In the genomic region with DNA sequence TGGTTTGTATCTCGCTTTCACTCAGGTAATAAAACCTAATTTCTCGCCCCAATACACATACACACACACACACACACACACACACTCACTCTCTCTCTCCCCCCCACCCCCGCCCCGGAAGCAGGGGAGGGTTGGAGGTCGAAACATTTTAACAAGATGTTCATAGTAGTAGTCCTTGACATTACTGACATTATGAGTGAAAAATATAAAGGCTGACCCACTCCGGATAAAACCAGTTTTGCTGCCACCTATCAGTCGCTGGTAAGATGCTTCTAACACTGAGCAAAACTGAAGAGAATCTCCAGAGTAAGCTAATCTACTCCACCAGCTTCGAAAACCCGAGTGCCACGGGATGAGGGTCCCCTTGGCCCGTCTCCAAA, we compare ENCODE assay signal across 8 mouse cellular contexts. TPM values are rescaled to one million over a fixed set of nuclear protein-coding genes. Genes with fewer than 3 reads are reported as not detected.
A peak's percentile ranks its signal among the peaks of the same experiment; 100 is the strongest.
DNase-seq lines count a peak whose midpoint lies in the region; ATAC-seq and TF ChIP-seq lines count a peak whose summit lies in the region.

No protein-coding gene starts in this region.

- H3K27ac ChIP-seq in limb, embryonic 11.5 days (replicated peaks; ENCODE audit: low read depth, low read length): peak overlapping the region; percentile 93
- H3K27ac ChIP-seq in small intestine, adult 2 months (ENCODE audit: insufficient read depth, low read depth, low read length): peak overlapping the region; percentile 94

- peak overlapping the region; percentile 81 for H3K4me3 ChIP-seq in limb, embryonic 11.5 days (ENCODE audit: low read depth, low read length)
- peak overlapping the region; percentile 74 for H3K4me3 ChIP-seq in small intestine, adult 2 months (ENCODE audit: low read depth, low read length)

- H3K9ac ChIP-seq in limb, embryonic 11.5 days (ENCODE audit: low read length): peak overlapping the region; percentile 80

- ATAC-seq in limb, embryonic 11.5 days (ENCODE audit: insufficient number of reproducible peaks, low FRiP score, low TSS enrichment, low read depth): no peak

- no peak for TF ChIP-seq POLR2A in small intestine, adult 2 months (IDR thresholded peaks at IDR 0.05; ENCODE audit: low read depth, low read length)

- TF ChIP-seq CTCF in small intestine, adult 2 months (IDR thresholded peaks at IDR 0.05; ENCODE audit: extremely low read depth, insufficient read length, insufficient replicate concordance, low read depth, low read length): no peak

- no peaks in the 10 kb centered on the region for H3K9me3 ChIP-seq in limb, embryonic 11.5 days (ENCODE audit: control insufficient read depth, low read length)

- WGBS in limb, embryonic 11.5 days: under 1% methylated on average over 11 of the region's 11 CpGs
- WGBS in small intestine, adult 2 months: 3% methylated on average over 11 of the region's 11 CpGs

- H3K36me3 ChIP-seq in limb, embryonic 11.5 days (ENCODE audit: control insufficient read depth, insufficient read depth, low read length): peaks cover 20% of the 10 kb centered on the region
- peaks cover 35% of the 10 kb centered on the region for H3K36me3 ChIP-seq in small intestine, adult 2 months (ENCODE audit: control insufficient read depth, insufficient read depth, low read length)

- H3K4me2 ChIP-seq in limb, embryonic 11.5 days (ENCODE audit: low read depth, severe bottlenecking): peak overlapping the region; percentile 79

- peak; percentile 22 to 30 for DNase-seq in adrenal gland, postnatal 36 days
- DNase-seq in adrenal gland, adult 2 months: no peak
- peak; percentile 13 for DNase-seq in retina, embryonic 14.5 days (ENCODE audit: low spot score)
- DNase-seq in retina, postnatal 1 day: no peak
- DNase-seq in limb, embryonic 11.5 days (ENCODE audit: low spot score): no peak
- DNase-seq in adrenal gland, postnatal 25 days: no peak
- no peak for DNase-seq in urinary bladder, adult 18-20 months (ENCODE audit: low spot score in 2 of 2)

- no peaks in the 10 kb centered on the region for H3K27me3 ChIP-seq in limb, embryonic 11.5 days (ENCODE audit: control insufficient read depth, insufficient read depth, low read length)
- H3K27me3 ChIP-seq in small intestine, adult 2 months (ENCODE audit: control insufficient read depth, insufficient read depth, low read length): no peaks in the 10 kb centered on the region

- H3K4me1 ChIP-seq in limb, embryonic 11.5 days (ENCODE audit: control insufficient read depth, insufficient read depth, low read length): peaks cover 9% of the 10 kb centered on the region; the same call in 1 of the 2 replicates
- peaks cover 8% of the 10 kb centered on the region for H3K4me1 ChIP-seq in small intestine, adult 2 months (ENCODE audit: control insufficient read depth, insufficient read depth, insufficient read length, low read length)

RNA-seq across cellular contexts. Expression of a gene that starts 0.8 kb away (rescaled TPM):
- total RNA-seq in adrenal gland, postnatal 36 days (2021): 10 to 100 TPM; 44.8 to 47.8 TPM
- 10 to 100 TPM; 29.4 to 37.7 TPM for total RNA-seq in adrenal gland, adult 2 months (2021)
- polyA plus RNA-seq in adrenal gland, adult 2 months (2012; rRNA removed): 17.8 and 25.0 TPM in 2 replicates
- polyA plus RNA-seq in limb, embryonic 11.5 days (2014; fragmentation: Nextera tagmentation; extraction: Ambion mirVana): 336 and 338 TPM in 2 replicates
- 16.7 and 25.4 TPM in 2 replicates for polyA plus RNA-seq in small intestine, adult 2 months (2012; rRNA removed)
- 48.6 and 54.7 TPM in 2 replicates for total RNA-seq in adrenal gland, postnatal 25 days (2021)

RNA-seq across cellular contexts. Expression of a gene that starts 6.4 kb away (rescaled TPM):
- 1 to 10 TPM; 7.6 to 8.4 TPM for total RNA-seq in adrenal gland, postnatal 36 days (2021)
- 1 to 10 TPM; 4.4 to 5.4 TPM for total RNA-seq in adrenal gland, adult 2 months (2021)
- 2.3 and 3.6 TPM in 2 replicates for polyA plus RNA-seq in adrenal gland, adult 2 months (2012; rRNA removed)
- polyA plus RNA-seq in limb, embryonic 11.5 days (2014; fragmentation: Nextera tagmentation; extraction: Ambion mirVana): 316 and 328 TPM in 2 replicates
- 4.0 and 7.7 TPM in 2 replicates for polyA plus RNA-seq in small intestine, adult 2 months (2012; rRNA removed)
- 14.2 and 14.4 TPM in 2 replicates for total RNA-seq in adrenal gland, postnatal 25 days (2021)

RNA-seq across cellular contexts. Expression of a gene that starts 6.7 kb away (rescaled TPM):
- total RNA-seq in adrenal gland, postnatal 36 days (2021): 10 to 100 TPM; 25.9 to 28.5 TPM
- total RNA-seq in adrenal gland, adult 2 months (2021): 10 to 100 TPM; 27.5 to 31.0 TPM
- 80.4 and 90.5 TPM in 2 replicates for polyA plus RNA-seq in adrenal gland, adult 2 months (2012; rRNA removed)
- 41.7 and 43.4 TPM in 2 replicates for polyA plus RNA-seq in limb, embryonic 11.5 days (2014; fragmentation: Nextera tagmentation; extraction: Ambion mirVana)
- polyA plus RNA-seq in small intestine, adult 2 months (2012; rRNA removed): 25.6 and 34.8 TPM in 2 replicates
- total RNA-seq in adrenal gland, postnatal 25 days (2021): 27.7 and 29.5 TPM in 2 replicates

RNA-seq across cellular contexts. Expression of a gene that starts 21.8 kb away (rescaled TPM):
- under 1 TPM; 0.30 to 0.36 TPM for total RNA-seq in adrenal gland, postnatal 36 days (2021)
- total RNA-seq in adrenal gland, adult 2 months (2021): under 1 TPM; 0.26 to 0.69 TPM
- 0.09 and 0.15 TPM in 2 replicates for polyA plus RNA-seq in adrenal gland, adult 2 months (2012; rRNA removed)
- polyA plus RNA-seq in limb, embryonic 11.5 days (2014; fragmentation: Nextera tagmentation; extraction: Ambion mirVana): 0.21 and 0.45 TPM in 2 replicates
- polyA plus RNA-seq in small intestine, adult 2 months (2012; rRNA removed): 0.14 and 0.27 TPM in 2 replicates
- 0.64 TPM in 1 of 2 replicates, not detected in the other for total RNA-seq in adrenal gland, postnatal 25 days (2021)

RNA-seq across cellular contexts. Expression of a gene that starts 22.1 kb away (rescaled TPM):
- 10 to 100 TPM; 27.5 to 28.3 TPM for total RNA-seq in adrenal gland, postnatal 36 days (2021)
- total RNA-seq in adrenal gland, adult 2 months (2021): 10 to 100 TPM; 26.1 to 28.5 TPM
- 74.4 and 97.8 TPM in 2 replicates for polyA plus RNA-seq in adrenal gland, adult 2 months (2012; rRNA removed)
- 74.5 and 74.8 TPM in 2 replicates for polyA plus RNA-seq in limb, embryonic 11.5 days (2014; fragmentation: Nextera tagmentation; extraction: Ambion mirVana)
- polyA plus RNA-seq in small intestine, adult 2 months (2012; rRNA removed): 58.1 and 60.2 TPM in 2 replicates
- total RNA-seq in adrenal gland, postnatal 25 days (2021): 23.5 and 37.0 TPM in 2 replicates

Comparison
In these comparisons a context has a peak if more than half of its experiments do, and no peak if none do; other contexts are left out.
1. DNase-seq: peak in adrenal gland, postnatal 36 days (2 of 2) and retina, embryonic 14.5 days (single experiment); none in adrenal gland, adult 2 months (single experiment), retina, postnatal 1 day (single experiment), limb, embryonic 11.5 days (single experiment), adrenal gland, postnatal 25 days (single experiment) and urinary bladder, adult 18-20 months (0 of 2).